Mouse (Mus musculus): ENCODE data around the gene Shc2. TPM values are rescaled to one million over a fixed set of nuclear protein-coding genes. Genes with fewer than 3 reads are reported as not detected.

The Shc2 gene
- polyA plus RNA-seq (2012; rRNA removed; ENCODE audit: low replicate concordance) = 1.3 and 2.5 TPM in 2 replicates

GRCm38 (mm10) chr10:79637128-79638110 is at the start of gene Shc2:
Gene Shc2, minus strand, starts transcription at chr10:79637918.

DNA sequence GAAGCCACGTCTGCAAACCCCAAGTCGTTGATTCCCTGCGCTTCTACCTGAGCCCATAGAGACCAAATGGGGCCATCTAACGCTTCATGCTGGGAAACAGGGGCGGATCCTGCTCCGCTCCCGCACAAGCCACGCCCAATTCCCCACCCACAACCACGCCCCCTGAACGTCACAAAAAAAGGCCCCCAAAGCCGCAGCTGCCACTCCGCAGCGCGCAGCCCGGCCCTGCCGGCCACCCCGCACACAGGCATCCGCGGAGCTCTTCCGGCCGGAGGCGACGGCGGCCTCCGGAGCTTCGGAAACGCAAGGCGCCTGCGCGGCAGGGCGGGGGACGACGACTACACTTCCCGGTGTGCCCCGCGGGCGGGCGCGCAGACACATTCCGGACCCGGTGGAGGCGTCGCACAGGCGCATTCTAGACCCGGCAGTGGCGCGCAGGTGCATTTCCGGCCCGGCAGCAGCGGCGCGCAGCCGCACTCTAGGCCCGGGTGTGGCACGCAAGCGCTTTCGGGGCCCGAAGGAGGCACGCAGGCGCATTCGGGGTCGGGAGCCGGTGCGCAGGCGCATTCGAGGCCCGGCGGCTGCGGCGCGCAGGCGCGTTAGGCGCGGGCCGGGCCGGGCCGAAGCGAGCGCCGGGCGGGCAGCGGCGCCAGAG is 44.0 kb upstream of the Shc2 start, which contains the start of gene Cdc34:
Gene Cdc34 (plus strand): TSS at position 605 of the 655 bp plus-strand sequence.

DNA sequence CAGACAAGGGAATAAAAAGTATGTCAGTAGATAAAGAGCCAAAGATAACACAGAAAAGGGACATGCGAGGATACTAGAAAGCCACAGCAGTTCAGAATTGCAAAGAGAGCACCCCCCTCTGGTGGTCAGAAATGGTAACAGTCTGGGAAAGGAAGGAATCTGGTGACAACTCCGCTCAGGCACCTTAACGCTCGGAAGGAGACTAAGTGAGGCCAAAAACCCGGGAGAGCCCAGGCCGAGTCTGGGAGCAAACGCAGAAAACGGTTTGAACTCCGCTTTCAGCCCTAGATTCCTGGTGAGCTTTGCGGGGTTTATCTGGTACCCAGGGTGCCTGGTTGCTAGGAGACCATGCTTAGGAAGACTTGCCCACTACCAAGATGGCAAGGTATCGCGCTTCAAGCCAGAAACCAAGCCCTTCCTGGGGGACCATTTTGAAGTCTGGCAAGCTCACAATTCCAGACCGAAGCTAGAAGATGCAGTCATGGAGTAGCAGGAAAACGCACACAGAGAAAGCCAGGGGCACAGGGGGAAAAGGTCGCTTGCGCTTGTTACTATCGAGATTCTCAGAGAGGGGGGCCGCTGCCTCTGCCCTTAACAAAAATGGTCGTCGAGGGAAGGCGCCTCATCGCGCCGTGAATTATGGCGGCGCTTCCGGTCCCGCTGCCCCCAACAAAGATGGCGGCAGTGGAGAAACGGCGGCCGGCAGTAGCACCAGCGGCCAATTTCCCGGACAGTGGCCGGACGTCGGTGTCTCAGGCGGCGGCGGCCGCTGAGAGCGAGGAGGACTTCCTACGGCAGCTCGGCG is 31.3 kb upstream of the Shc2 start, which contains the start of gene Tpgs1:
Gene Tpgs1 (plus strand): TSS at position 599 of the 805 bp plus-strand sequence.

GRCm38 (mm10) chr10:79664131-79664665 is 26.5 kb upstream of the Shc2 start, which contains the start of gene Madcam1:
Gene Madcam1, plus strand, starts transcription at chr10:79664559.

DNA sequence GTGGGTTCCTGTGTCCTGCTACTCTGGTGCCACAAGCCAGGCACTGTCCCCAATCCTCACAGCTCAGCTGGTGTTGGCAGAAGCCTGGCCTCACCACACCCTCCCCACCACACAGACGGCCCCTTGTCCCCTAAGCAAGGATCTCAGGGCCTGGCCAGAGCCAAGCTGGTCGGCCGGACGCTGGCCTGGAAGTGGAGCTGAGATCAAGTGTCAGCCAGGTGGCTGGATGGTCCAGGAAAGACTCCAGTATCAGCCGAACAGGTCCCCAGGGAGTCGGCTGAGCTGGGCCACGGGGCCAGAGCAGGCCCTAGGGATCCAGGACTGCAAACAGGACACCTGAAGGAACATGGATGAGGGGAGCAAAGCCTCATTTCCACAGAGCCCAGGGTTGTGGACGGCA is 8.0 kb upstream of the Shc2 start, which contains the start of gene Odf3l2:
Gene Odf3l2 (minus strand): TSS at position 28 of the 400 bp plus-strand sequence.

GRCm38 (mm10) chr10:79613578-79614304 is 24.0 kb downstream of the Shc2 start, which contains the start of gene C2cd4c:
Gene C2cd4c, minus strand, starts transcription at chr10:79614025.

DNA sequence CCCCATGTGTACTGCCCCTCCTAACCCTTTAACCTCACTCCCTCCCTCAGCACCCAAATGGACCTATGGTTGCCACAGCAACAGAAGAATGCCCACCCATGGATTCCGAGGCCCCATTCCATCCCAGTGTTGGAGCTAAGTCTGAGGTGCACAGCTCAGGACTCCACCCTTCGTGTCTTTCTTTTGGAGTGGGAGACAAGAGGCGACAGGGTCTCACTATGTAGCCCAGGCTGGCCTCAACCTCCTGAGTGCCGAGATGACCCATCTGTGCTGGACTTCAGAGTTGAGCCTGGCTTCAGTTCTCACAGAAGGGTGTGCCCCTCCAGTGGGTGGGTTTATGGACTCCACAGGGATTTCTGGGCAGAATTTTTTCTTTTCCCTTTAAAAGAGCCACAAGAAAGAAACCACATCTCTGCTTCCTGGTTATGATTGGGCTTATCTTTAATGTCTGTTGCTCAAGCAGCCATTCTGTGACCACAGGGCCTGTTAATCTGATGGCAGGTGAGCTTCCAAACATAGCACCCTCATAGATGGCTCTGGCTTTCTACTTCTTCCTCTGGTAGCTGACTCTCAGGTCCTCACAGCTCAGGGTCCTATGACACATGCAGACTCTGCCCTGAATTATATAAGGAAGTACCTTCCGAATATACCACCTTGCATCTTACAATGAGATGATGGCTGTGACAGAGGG is 50.5 kb downstream of the Shc2 start, which contains the start of gene Theg:
Gene Theg (minus strand): TSS at position 271 of the 691 bp plus-strand sequence.

Other genes starting within 250 kb of the Shc2 start
- not detected in 2 replicates for gene Vmn2r83, start 169.2 kb downstream of the Shc2 start, polyA plus RNA-seq (2012; rRNA removed; ENCODE audit: low replicate concordance)
- gene Plpp2, start 104.1 kb downstream of the Shc2 start, polyA plus RNA-seq (2012; rRNA removed; ENCODE audit: low replicate concordance) = 227 and 464 TPM in 2 replicates
- 87.0 and 107 TPM in 2 replicates for gene Mier2, start 82.7 kb downstream of the Shc2 start, polyA plus RNA-seq (2012; rRNA removed; ENCODE audit: low replicate concordance)
- not detected in 2 replicates for gene Theg, start 50.6 kb downstream of the Shc2 start, polyA plus RNA-seq (2012; rRNA removed; ENCODE audit: low replicate concordance)
- 0.84 and 1.1 TPM in 2 replicates for gene C2cd4c, start 23.9 kb downstream of the Shc2 start, polyA plus RNA-seq (2012; rRNA removed; ENCODE audit: low replicate concordance)
- not detected in 2 replicates for gene Odf3l2, start 7.8 kb upstream of the Shc2 start, polyA plus RNA-seq (2012; rRNA removed; ENCODE audit: low replicate concordance)
- gene Madcam1, start 26.6 kb upstream of the Shc2 start, polyA plus RNA-seq (2012; rRNA removed; ENCODE audit: low replicate concordance) = 6.5 and 9.9 TPM in 2 replicates
- gene Tpgs1, start 31.5 kb upstream of the Shc2 start, polyA plus RNA-seq (2012; rRNA removed; ENCODE audit: low replicate concordance) = 80.2 and 108 TPM in 2 replicates
- gene Cdc34, start 44.3 kb upstream of the Shc2 start, polyA plus RNA-seq (2012; rRNA removed; ENCODE audit: low replicate concordance) = 199 and 293 TPM in 2 replicates
- 0.37 TPM in 1 of 2 replicates, not detected in the other for gene Gzmm, start 51.1 kb upstream of the Shc2 start, polyA plus RNA-seq (2012; rRNA removed; ENCODE audit: low replicate concordance)
- 528 and 1,060 TPM in 2 replicates for gene Bsg, start 66.6 kb upstream of the Shc2 start, polyA plus RNA-seq (2012; rRNA removed; ENCODE audit: low replicate concordance)
- gene Hcn2, start 78.7 kb upstream of the Shc2 start, polyA plus RNA-seq (2012; rRNA removed; ENCODE audit: low replicate concordance) = 8.5 and 24.2 TPM in 2 replicates
- gene Polrmt, start 108.7 kb upstream of the Shc2 start, polyA plus RNA-seq (2012; rRNA removed; ENCODE audit: low replicate concordance) = 47.7 and 62.9 TPM in 2 replicates
- gene Fgf22, start 117.2 kb upstream of the Shc2 start, polyA plus RNA-seq (2012; rRNA removed; ENCODE audit: low replicate concordance) = not detected in 2 replicates
- 161 and 229 TPM in 2 replicates for gene Rnf126, start 129.0 kb upstream of the Shc2 start, polyA plus RNA-seq (2012; rRNA removed; ENCODE audit: low replicate concordance)
- 11.5 and 11.9 TPM in 2 replicates for gene Fstl3, start 139.4 kb upstream of the Shc2 start, polyA plus RNA-seq (2012; rRNA removed; ENCODE audit: low replicate concordance)
- gene Prss57, start 153.0 kb upstream of the Shc2 start, polyA plus RNA-seq (2012; rRNA removed; ENCODE audit: low replicate concordance) = 0.27 and 0.59 TPM in 2 replicates
- gene Palm, start 155.7 kb upstream of the Shc2 start, polyA plus RNA-seq (2012; rRNA removed; ENCODE audit: low replicate concordance) = 17.2 and 27.7 TPM in 2 replicates
- 97.3 and 216 TPM in 2 replicates for gene Misp, start 183.1 kb upstream of the Shc2 start, polyA plus RNA-seq (2012; rRNA removed; ENCODE audit: low replicate concordance)
- gene Ptbp1, start 216.5 kb upstream of the Shc2 start, polyA plus RNA-seq (2012; rRNA removed; ENCODE audit: low replicate concordance) = 156 and 209 TPM in 2 replicates
- gene Prtn3, start 236.6 kb upstream of the Shc2 start, polyA plus RNA-seq (2012; rRNA removed; ENCODE audit: low replicate concordance) = 3.8 and 5.3 TPM in 2 replicates
- 6.1 and 11.4 TPM in 2 replicates for gene Plppr3, start 236.7 kb upstream of the Shc2 start, polyA plus RNA-seq (2012; rRNA removed; ENCODE audit: low replicate concordance)
- not detected in 2 replicates for gene Elane, start 248.3 kb upstream of the Shc2 start, polyA plus RNA-seq (2012; rRNA removed; ENCODE audit: low replicate concordance)